Mouse (Mus musculus) heart, embryonic 14.5 days (tissue): ENCODE results near the gene Pck1. TPM values are rescaled to one million over a fixed set of nuclear protein-coding genes. Genes with fewer than 3 reads are reported as not detected.

Experiments used
- ATAC-seq: fragments of 200-750 bp; cut with Nextera tagmentation; 2 replicates; pipeline ENCODE4 v1.8.0; 2017; ENCODE audit warnings: low read depth, moderate TSS enrichment; ENCODE audit not compliant: insufficient number of reproducible peaks, insufficient read depth, low FRiP score
- H3K27ac ChIP-seq, 2 experiments: fragments of 200-500 bp in 1 of 2; fragments of 300-500 bp in 1 of 2; sonication (generic) in 1 of 2; replicated peaks in 1 of 2; 2 replicates each; pipeline ENCODE4 v1.5.1; 2012 to 2014; ENCODE audit warnings: low read depth in 2 of 2, low read length in 2 of 2, control low read depth in 1 of 2, mild to moderate bottlenecking in 1 of 2, mixed read lengths in 1 of 2; ENCODE audit not compliant: control insufficient read depth in 1 of 2, insufficient read depth in 1 of 2
- H3K27me3 ChIP-seq: fragments of 300-500 bp; sonication (generic); 2 replicates; pipeline ENCODE4 v1.6.1; 2014; ENCODE audit warnings: mild to moderate bottlenecking, low read length, control low read depth; ENCODE audit not compliant: control insufficient read depth, insufficient read depth
- H3K36me3 ChIP-seq: fragments of 300-500 bp; sonication (generic); 2 replicates; pipeline ENCODE4 v1.6.1; 2014; ENCODE audit warnings: mild to moderate bottlenecking, control low read depth, low read length, mixed read lengths; ENCODE audit not compliant: control insufficient read depth, insufficient read depth
- H3K4me1 ChIP-seq, 2 experiments: fragments of 200-500 bp in 1 of 2; fragments of 300-500 bp in 1 of 2; sonication (generic) in 1 of 2; 2 replicates each; pipeline ENCODE4 v1.6.1; 2012 to 2014; ENCODE audit warnings: low read length in 2 of 2, control low read depth in 1 of 2, mixed read lengths in 1 of 2; ENCODE audit not compliant: control insufficient read depth in 2 of 2, insufficient read depth in 2 of 2
- H3K4me2 ChIP-seq: fragments of 300-500 bp; sonication (generic); 2 replicates; pipeline ENCODE4 v1.6.1; 2014; ENCODE audit warnings: mild to moderate bottlenecking, low read length
- H3K4me3 ChIP-seq, 2 experiments: fragments of 200-500 bp in 1 of 2; fragments of 300-500 bp in 1 of 2; sonication (generic) in 1 of 2; 2 replicates each; pipeline ENCODE4 v1.5.1; 2012 to 2014; ENCODE audit warnings: low read length in 2 of 2, mild to moderate bottlenecking in 2 of 2, control low read depth in 1 of 2, low read depth in 1 of 2, moderate library complexity in 1 of 2; ENCODE audit not compliant: control insufficient read depth in 1 of 2, insufficient read depth in 1 of 2
- H3K9ac ChIP-seq: fragments of 300-500 bp; sonication (generic); 2 replicates; pipeline ENCODE4 v1.6.1; 2014; ENCODE audit warnings: mild to moderate bottlenecking, low read length
- H3K9me3 ChIP-seq: fragments of 300-500 bp; sonication (generic); 2 replicates; pipeline ENCODE4 v1.6.1; 2016; ENCODE audit warnings: low read length, control low read depth; ENCODE audit not compliant: control insufficient read depth
- WGBS: fragments of 180-500 bp; shearing (Covaris S2); extraction: QIAGEN DNeasy Blood & Tissue Kit; methylation state at CpG from one replicate; pipeline ENCODE4 v1.1.7; 2014; 5-methylcytosine and 5-hydroxymethylcytosine counted together
- polyA plus RNA-seq: library from polyadenylated mRNA; unstranded; fragments of >200 nt; fragmentation: Nextera tagmentation; extraction: Ambion mirVana; gene quantifications from 2 replicates; pipeline ENCODE4 v1.2.1, GENCODE M21; 2014

Gene Pck1
- polyA plus RNA-seq, 1 experiment from 2014 or later: not detected

DNA sequence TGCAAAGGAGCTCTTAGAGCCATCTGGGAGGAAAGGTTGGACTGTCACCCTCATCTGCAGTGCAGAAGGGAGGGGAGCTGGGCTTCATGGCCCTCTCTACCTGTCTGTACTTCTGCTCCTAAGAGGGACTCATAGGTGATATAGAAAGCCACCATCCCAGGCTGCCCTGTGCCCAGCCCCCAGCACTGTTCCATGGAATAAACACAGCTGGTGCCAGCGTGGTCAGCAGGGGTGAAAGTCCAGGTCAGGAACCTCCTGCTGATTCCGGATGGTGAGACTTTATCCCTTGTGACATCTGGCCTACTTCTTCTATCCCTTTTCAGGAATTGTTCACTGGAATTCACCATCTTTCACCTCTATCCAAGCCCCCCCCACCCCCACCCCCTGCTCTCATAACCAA, 17.2 kb downstream of the Pck1 start:
- H3K27me3 ChIP-seq: peaks cover 7% of the 10 kb centered on the region; the same call in 1 of the 2 replicates
- ATAC-seq: no peak
- 66% methylated on average over 2 of the region's 2 CpGs for WGBS

DNA sequence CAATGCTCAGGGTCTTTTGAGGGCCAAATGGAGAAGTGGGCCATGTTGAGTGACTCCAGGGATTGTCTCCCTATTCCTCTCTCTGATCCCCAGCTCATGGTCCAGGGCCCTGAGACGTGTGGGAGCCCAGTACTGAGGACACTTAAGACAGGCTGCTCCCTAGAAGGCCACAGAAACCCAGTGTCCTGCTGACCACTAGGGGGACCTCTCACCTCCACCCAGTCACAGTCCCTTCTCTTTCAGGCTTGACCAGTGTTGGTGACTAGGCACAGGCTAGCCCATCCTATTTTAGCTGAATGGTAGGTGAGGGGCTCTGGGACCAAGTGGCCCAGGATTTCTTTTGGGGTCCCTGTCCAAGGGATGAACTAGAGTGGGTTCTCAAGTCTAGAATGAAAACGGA, 17.9 kb downstream of the Pck1 start:
- Histone ChIP-seq H3K4me2 (no peak overlapping the region), H3K4me3 (no peak overlapping the region), H3K4me1 (peaks cover 23 to 25% of the 10 kb centered on the region in 2 experiments), H3K27ac (no peak overlapping the region), H3K9me3 (peaks cover 3% of the 10 kb centered on the region; the same call in 1 of the 2 replicates), H3K9ac (no peak overlapping the region), H3K27me3 (peaks cover 7% of the 10 kb centered on the region; the same call in 1 of the 2 replicates), H3K36me3 (no peaks in the 10 kb centered on the region)
- 58% methylated on average over 2 of the region's 2 CpGs for WGBS
- no peak for ATAC-seq

More for the DNA sequence above, 17.2 kb downstream of the Pck1 start:
- Histone ChIP-seq H3K9ac (no peak overlapping the region), H3K4me1 (peaks cover 23 to 25% of the 10 kb centered on the region in 2 experiments), H3K36me3 (no peaks in the 10 kb centered on the region), H3K4me3 (no peak overlapping the region), H3K9me3 (no peaks in the 10 kb centered on the region), H3K27ac (no peak overlapping the region), H3K4me2 (no peak overlapping the region)

DNA sequence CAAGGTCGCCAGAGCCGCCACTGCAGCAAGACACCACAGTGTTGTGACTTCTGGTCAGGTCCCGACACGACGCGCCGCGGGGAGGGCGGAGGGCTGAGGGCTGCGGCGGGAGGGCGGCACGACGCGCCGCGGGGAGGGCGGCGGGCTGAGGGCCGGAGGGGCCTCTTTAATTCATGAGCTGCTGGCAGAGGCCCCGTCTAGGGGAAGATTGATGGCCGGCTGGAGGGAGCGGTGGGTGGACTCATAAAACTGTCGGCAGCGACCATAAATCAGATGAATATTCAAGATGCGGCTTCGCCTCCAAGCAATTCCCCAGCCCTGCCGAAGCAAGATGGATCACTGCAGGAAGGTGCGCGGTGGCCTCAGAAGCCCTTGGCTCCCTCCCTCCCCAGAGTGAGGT, 18.6 kb downstream of the Pck1 start:
- 7% methylated on average over 29 of the region's 30 CpGs for whole genome bisulfite sequencing
- Histone ChIP-seq H3K27me3 (peaks cover 7% of the 10 kb centered on the region; the same call in 1 of the 2 replicates), H3K4me1 (peaks cover 23 to 25% of the 10 kb centered on the region in 2 experiments), H3K27ac (peak overlapping the region in 1 of 2 experiments; percentile 24; a peak in 1 of 4 replicates), H3K4me2 (peak overlapping the region; percentile 68), H3K9ac (peak overlapping the region; percentile 67), H3K9me3 (peaks cover 4% of the 10 kb centered on the region; the same call in 1 of the 2 replicates), H3K4me3 (peak overlapping the region; percentile 7 to 24; a peak in 3 of 4 replicates), H3K36me3 (no peaks in the 10 kb centered on the region)
- ATAC-seq: no peak

DNA sequence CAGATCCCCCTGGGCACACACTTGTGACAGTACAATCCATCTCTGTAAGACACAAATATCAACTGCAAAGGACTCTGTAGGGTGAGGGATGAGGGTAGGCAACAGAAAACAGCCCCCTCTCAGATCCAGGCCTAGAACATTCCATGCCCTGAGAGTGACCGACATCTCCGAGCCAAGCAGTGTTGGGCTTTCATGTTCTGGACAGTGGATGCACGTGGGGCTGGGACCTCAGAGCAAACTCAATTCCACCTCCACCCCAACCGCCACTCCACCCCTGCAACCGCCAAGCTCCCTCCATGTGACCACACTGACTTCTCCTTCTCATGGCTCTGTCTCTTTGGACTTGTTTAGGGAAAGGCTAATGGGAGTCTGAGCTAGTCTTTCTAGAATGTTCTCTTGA, 19.1 kb downstream of the Pck1 start:
- H3K27me3 ChIP-seq: peaks cover 7% of the 10 kb centered on the region; the same call in 1 of the 2 replicates
- no peaks in the 10 kb centered on the region for H3K36me3 ChIP-seq
- H3K4me3 ChIP-seq: no peak overlapping the region
- peaks cover 23 to 25% of the 10 kb centered on the region in 2 experiments for H3K4me1 ChIP-seq
- H3K4me2 ChIP-seq: peak overlapping the region; percentile 68
- peak overlapping the region in 1 of 2 experiments; percentile 24; a peak in 1 of 4 replicates for H3K27ac ChIP-seq
- H3K9ac ChIP-seq: peak overlapping the region; percentile 67; the same call in 1 of the 2 replicates
- ATAC-seq: no peak
- WGBS: 84% methylated on average over 5 of the region's 5 CpGs
- H3K9me3 ChIP-seq: peaks cover 4% of the 10 kb centered on the region; the same call in 1 of the 2 replicates

DNA sequence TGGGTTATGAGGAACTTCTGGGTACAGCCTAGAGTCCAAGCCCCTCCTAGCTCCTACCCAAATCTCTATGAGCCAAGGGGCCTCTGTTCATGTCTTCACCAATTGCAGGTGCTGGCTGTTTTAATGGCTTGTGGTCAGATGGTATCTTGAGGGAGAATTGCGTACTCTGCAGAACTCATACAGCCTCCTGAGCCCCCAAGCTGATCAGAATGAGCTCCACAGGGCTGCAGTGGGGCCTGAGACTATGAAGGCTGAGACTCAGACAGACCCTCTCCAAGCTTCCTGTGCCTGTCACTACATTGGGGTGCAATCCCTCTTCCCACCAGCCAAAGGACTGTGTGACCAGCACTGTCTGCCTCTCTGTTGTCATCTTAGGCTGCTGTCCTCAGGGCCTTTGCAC, 19.5 kb downstream of the Pck1 start:
- no peak overlapping the region for H3K9ac ChIP-seq
- peaks cover 23 to 25% of the 10 kb centered on the region in 2 experiments for H3K4me1 ChIP-seq
- H3K27me3 ChIP-seq: peaks cover 7% of the 10 kb centered on the region; the same call in 1 of the 2 replicates
- H3K4me3 ChIP-seq: no peak overlapping the region
- whole genome bisulfite sequencing: 94% methylated on average over 1 of the region's 1 CpGs
- H3K36me3 ChIP-seq: no peaks in the 10 kb centered on the region
- no peak overlapping the region for H3K4me2 ChIP-seq
- H3K27ac ChIP-seq: no peak overlapping the region
- peaks cover 4% of the 10 kb centered on the region; the same call in 1 of the 2 replicates for H3K9me3 ChIP-seq
- ATAC-seq: no peak

DNA sequence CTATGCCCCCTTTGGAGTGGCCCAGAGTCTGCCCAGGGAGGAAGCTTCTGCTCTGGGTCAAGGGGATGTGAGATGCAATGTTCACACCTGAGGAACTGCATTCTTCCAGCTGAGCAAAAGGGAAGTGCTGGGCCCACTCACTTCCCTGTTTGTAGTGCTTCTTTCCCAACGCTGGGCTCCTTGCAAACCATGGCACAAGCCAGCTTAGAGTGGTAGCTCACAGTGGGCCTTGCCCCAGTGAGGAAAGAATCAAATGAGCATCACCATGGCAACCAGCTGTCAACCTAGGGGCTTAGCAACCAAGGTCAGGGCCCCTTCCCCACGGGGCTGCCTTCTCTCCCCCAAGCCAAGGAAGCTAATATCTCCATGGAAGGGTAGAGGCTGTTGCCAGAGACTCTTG, 20.2 kb downstream of the Pck1 start:
- H3K36me3 ChIP-seq: no peaks in the 10 kb centered on the region
- 42% methylated on average over 2 of the region's 2 CpGs for WGBS
- H3K27ac ChIP-seq: peak overlapping the region; percentile 46 to 85; a peak in 3 of 4 replicates
- H3K9ac ChIP-seq: no peak overlapping the region
- ATAC-seq: no peak
- peaks cover 4% of the 10 kb centered on the region; the same call in 1 of the 2 replicates for H3K9me3 ChIP-seq
- peaks cover 7% of the 10 kb centered on the region; the same call in 1 of the 2 replicates for H3K27me3 ChIP-seq
- peak overlapping the region; percentile 63 for H3K4me2 ChIP-seq
- no peak overlapping the region for H3K4me3 ChIP-seq
- H3K4me1 ChIP-seq: peaks cover 23 to 25% of the 10 kb centered on the region in 2 experiments

DNA sequence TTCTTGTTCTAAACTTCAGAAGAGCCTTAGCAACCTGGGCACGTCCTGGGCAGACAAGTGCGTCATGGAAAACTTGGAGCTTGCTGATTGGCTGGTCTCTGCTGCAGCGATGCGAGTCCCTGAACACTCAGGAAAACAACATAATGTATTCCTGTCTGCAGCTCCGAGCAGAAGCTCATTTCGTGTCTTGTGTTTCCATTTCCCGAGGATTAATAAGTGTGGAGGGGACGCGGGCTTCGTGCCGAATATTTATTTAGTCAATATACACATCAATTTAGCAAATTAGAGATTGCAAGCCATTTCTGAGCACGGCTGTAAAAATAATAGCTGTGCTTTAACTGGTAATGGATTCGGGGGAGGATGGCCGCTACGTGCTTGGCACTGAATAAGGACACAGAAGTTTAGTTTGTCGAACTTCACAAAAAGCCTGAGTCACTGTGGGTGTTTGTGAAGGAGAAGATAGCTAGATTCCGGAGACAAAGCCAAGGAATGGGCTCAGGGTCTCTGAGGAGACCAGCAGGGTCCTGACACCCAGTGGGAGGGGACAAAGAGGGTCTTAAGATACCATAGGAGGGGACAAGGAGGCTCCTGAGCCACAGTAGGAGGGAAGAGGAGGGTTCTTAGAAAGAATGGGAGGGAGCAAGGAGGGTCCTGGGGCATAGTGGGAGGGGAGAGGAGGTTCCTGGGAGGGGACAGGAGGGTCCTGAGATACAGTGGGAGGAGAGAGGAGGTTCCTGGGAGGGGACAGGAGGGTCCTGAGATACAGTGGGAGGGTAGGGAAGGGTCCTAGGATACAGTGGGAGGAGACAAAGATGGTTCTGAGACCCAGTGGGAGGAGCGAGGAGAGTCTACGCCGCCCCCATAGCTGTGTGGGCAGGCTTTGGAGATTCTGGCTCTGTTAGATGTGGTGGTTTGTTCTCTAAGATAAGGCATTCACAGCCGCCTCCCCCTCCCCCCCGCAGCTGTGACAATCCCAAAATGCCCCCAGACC, 21.0 kb downstream of the Pck1 start:
- 5% methylated on average over 22 of the region's 22 CpGs for WGBS
- Histone ChIP-seq H3K27ac (peak overlapping the region; percentile 85), H3K4me3 (peak overlapping the region; percentile 32 to 35), H3K36me3 (no peaks in the 10 kb centered on the region), H3K4me2 (peak overlapping the region; percentile 63), H3K9me3 (peaks cover 4% of the 10 kb centered on the region; the same call in 1 of the 2 replicates), H3K27me3 (peaks cover 7% of the 10 kb centered on the region; the same call in 1 of the 2 replicates), H3K4me1 (peaks cover 23 to 25% of the 10 kb centered on the region in 2 experiments), H3K9ac (peak overlapping the region; percentile 65)
- peak; percentile 60 for ATAC-seq
